Mouse (Mus musculus) bone marrow macrophage, adult 2 months (primary cell): Measurements from ENCODE around the gene Rimklb.

Source experiments
- CTCF ChIP-seq: IDR thresholded peaks from 2 replicates; pipeline ENCODE4 v1.5.1; 2012; ENCODE audit warnings: low read depth, mild to moderate bottlenecking, low read length, moderate library complexity
- POLR2A ChIP-seq: IDR thresholded peaks from 2 replicates; pipeline ENCODE4 v1.6.1; 2012; ENCODE audit warnings: mild to moderate bottlenecking, low read depth, low read length, borderline replicate concordance

- TF ChIP-seq POLR2A (no peak), CTCF (no peak)
Observed at GRCm38 (mm10) chr6:122508494-122508893, 9.9 kb upstream of the Rimklb start.
